Mouse (Mus musculus) hindlimb bud, embryonic 11.5 days (tissue): ENCODE measurements around the gene Lipa.

Experiments used
- DNase-seq: peaks from one replicate; pipeline ENCODE4 v3.0.0-alpha.2; 2012; ENCODE audit warnings: low read depth, low spot score; ENCODE audit errors: extremely low spot score

The Lipa gene

DNA sequence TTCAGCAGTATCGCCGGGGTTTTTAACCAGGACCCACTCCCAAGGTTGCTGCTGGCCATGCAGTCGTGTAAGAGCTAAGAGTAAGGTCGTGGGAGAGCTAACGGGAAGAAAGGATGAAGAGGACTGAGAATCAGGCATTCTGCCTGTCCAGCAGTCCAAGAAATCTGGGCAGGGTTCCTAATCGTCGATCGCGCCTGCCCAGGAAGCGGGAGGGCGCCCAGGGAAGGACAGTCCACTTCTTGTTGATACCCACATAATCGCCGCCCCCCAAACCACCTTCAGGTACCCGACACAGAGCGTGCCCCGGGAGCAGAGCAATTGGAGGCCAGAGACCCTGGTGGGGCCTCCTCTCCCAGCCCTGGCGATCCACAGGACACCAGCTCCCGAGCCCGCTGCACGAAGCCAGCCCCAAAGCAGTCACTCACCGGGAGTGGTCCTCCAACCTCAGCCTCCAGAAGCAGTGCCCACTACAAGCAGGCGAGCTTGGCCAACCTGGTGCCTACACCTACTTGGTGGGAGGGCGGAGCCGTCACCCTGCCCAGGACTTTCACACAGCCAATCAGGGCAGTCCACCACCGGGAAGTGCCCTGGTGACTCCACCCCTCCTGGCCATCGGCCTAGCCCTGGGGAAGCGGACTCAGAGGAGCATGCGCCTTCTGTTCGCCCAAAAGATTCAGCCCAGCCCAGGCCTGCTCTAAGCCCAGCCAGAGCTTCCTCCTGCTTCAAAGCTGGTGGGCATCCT, at the start of gene Lipa:
Lipa (minus strand) TSS at position 534 of the 742 bp plus-strand sequence.
- peak; percentile 69 for DNase-seq

DNA sequence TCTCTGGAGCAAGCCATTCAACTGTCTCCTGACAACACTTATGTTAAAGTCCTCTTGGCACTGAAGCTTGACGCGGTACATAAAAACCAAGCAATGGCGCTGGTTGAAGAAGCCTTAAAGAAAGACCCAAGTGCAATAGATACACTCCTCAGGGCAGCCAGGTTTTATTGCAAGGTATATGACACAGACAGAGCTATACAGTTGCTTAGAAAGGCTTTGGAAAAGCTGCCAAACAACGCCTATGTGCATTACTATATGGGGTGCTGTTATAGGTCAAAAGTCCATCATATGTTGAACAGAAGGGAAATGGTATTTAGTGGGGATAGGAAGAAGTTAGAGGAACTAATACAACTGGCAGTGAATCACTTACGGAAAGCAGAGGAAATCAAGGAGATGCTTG, 46.4 kb upstream of the Lipa start:
- DNase-seq, result no peak

DNA sequence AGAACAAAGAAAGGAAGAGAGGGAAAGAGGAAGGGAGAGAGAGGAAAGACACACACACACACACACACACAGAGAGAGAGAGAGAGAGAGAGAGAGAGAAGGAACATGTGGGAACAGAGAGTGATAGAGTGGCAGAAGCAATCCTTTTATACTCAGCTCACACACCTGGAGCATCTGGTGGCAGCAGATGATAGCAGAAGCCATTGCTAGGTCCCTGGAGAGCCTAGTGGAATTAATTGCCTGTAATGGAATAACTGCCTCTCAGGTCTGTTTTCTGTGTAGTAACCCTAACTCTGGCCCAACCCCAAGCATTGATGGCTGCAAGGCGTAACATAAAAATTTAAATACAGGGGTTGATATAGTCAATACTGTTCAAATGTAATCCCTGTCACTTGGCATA, 43.8 kb upstream of the Lipa start:
- no peak for DNase-seq

DNA sequence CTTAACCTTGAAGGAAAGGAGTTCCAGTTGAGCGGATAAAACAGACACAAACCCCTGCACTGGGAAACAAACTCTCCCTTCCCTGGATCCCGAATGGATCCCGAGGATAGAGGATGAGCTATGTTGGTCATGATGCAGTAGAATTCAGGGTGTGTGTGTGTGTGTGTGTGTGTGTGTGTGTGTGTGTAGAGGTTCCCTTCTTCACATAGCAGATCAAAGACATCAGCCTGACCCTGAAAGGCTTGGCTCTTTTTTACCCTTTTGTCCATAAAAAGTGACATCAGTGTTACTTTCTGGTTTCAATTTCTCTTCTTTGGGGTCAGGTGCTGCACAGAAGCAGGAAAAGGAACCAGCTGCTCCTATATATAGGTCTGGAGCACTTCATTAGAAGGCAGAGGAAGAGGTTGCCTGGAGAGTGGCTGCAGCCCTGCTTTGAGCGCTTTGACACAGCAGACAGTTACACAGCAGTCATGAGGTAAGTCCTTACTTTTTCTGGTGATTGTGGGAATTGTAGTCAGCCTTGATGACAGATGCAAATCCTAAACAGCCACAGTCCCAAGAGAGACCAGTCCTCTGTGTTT, 42.7 kb upstream of the Lipa start:
- no peak for DNase-seq

DNA sequence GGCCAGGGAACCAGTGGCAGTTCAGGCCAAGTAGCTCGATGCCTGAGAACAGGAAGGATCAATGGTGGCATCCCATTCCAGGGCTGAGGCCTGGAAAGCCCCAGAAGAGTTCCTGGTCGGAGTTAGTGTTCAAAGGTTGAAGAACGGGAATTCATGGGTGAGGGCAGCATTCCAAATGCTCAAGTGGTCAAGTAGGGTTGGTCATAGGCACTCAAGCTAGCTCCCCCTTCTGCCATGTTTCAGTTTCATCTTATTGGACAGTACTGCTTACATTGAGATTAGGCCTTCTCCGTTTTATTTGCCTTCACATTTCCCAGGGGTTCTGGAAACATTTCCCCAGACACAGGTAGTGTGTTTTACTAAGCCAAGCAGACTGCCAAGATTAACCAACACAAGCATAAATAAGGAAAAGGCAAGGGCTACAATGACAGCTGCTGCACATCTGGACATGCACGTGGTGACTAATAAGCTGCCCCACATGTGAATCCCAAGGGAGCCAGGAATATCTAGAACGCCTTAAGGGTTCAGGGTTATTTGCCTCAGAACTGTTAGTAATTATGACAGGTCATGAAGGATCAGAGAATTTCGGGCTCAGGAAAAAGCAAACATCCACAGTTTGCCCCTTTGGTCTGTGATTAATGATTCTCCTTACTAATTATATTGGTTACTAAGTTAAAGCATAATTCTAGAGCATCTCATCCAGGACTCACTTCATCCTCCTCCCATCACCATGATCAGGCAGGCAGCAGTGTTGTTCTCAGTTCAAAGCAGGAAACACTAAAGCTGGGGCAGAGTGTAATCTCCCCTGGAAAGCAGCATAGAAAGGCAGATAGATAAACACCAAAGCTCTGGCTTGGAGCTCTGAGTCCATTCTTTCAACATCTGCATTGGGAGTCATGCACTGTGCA, 42.0 kb upstream of the Lipa start:
- DNase-seq, result no peak

DNA sequence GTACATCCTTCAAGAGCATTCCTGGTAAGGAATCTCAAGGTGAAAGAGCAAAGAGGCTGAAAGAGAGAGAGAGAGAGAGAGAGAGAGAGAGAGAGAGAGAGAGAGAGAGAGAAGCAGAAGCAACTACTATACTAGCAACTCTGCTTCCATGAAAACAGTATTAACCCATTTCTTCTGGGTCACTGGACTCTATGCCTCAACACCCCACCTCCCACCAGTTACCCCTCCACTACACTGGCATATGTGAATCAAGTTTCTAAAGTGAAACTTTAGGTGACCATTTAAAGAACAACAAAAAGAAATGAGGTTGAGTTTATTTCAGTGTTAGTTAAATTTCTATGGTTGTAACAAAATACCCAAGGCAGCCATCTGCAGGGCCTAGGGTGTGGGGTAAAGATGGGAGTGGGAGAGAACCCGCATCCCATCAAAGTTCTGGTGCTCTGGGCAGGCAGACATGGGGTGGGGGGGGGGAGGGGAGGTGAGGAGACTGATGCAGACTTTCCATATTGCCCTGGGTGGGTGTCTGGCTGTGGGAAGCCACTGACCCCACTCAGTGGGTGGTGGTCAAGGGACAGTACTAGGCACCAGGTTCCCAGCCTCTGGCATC, 39.0 kb upstream of the Lipa start:
- no peak for DNase-seq

DNA sequence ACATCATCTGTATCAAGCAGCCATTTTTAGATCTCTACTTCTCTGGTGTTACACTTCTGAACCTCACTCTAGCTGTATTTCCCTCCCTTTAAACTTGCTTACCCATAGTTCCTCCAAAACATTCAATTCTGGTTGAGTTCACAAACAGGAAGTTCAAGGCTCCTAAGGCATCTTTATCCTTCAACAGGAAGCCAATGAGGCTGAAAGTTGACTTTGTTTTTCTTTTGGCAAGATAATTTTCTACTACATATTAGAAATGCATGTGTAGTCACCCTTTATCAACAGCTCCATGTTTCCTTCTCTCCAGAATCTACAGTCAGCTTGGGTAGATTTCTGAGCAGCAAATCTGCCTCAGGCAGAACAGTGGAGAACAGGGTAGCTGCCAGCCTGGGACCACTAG, 35.3 kb upstream of the Lipa start:
- DNase-seq, result no peak

DNA sequence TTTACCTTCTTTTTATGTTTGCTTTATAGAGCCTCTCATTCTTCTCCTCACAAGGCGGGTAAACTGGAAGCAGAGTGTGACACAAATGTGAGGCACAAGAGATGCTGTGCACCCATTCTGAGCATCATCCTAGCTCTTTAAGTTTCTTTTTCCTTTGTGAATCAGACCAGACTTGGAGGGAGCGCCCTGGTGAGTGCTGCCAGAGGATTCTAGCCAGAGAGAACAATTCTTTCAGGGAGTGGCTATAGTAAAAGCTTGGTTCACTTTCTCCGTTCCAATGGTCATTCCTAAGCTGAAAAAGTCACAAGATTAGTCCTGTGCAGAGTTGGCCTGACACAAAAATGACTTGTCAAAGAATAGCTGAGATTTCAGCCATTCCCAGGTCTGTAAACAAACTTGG, 29.3 kb upstream of the Lipa start:
- no peak for DNase-seq

DNA sequence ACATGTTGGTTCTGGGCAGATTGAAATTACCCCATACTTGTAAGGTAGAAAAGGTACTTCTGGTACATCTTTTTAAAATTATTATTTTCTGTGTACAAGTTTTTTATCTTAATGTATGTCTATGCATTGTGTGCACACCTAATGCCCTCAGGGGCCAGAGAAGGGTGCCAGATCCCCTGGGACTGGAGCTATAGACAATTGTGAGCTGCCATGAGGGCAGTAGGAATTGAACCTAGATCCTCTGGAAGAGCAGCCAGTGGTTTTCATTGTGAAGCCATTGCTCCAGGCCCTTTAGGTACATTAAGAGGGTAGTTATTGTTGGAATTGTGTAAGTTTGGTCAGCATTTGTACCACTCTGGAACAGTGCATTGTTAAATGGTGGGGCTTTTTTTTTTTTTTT, 26.8 kb upstream of the Lipa start:
- no peak for DNase-seq

DNA sequence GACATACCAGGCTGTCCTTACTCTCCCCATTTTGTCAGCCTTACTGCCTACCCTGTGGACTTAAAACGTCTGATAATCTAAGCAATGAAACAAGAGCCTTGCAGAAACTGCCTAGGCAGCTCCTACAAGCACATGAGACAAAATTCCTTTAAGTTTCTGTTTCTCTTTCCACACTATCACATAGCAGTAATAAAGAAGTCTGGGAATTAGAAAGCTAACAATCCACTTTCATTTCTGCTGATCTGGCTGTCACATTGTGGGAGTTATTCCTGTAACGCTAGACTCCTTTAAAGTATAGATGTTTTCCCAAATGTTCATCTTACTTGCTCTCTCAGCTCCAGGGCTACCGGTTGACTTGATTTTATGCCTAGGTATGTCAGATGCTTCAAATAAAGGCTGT, 26.2 kb upstream of the Lipa start:
- DNase-seq, result no peak

DNA sequence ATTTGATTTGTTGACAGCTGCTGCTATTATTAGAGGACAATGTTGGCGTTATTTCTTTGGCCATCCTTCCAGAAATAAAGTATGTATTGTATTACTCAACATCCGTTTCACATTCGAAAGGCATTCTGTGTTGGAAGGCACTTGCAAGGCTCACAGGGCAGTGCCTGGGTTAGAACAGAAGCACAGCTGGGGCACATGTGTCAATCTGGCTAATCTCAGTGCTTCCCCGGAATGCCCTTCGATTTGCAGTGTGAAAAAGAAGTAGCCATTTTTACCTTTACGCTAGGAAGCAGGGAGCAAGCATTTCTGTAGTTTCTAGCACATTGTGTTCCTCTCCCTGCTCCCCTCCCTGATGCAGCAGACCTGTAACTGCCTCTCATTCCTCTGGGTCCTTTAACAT, 25.7 kb upstream of the Lipa start:
- no peak for DNase-seq

DNA sequence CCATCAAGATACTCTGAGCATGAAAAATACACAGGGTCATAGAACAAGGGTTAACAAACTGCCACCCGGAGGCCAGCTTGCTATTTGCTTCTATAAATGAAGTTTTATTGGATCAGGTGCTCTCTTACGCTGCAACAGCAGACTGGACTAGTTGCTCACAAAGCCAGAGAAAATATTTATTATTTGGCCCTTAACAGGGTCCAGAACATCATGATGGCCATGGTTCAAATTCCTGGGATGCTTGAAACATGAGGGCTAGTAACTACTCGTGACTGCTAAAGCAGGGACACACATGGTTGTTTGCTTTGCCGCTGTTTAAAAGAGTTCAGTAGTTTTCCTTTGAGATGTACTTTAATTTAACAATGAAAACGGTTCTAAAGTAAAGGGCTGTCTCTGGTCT, 24.7 kb upstream of the Lipa start:
- no peak for DNase-seq

DNA sequence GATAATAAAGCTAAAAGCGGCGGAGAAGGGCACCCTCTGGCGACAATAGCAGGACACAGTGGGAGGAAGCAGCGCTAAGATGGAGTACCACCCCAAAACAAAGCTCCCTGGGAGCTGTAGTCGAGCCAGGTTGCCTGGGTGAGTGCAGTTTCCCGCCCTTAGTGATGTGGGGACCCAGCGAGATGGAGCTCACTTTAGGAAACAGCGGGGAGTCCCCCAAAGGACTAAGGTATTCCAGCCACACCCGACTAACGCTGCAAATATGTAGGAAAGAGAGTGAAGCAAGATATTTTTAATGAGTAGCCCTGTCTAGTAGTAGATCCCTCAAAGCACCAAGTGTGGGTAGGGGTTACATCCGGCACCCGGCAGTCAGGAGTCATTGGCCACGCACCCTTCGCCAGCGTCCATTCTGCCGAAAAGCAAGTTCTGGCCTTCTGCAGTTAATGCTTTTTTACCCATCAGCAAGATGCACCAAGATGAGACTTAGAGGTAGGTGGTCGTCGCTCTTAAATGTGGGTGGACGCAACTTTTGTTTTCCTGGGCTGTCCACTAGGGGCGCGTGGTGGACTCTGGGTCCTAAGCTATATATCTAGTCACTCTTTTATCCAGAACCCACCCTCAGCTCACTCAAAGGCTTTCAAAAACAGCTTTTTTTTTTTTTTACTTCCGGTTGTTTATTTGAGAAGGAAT, 23.4 kb upstream of the Lipa start, which contains the start of gene Ifit2:
Ifit2 (plus strand) TSS at position 161 of the 690 bp plus-strand sequence.
- DNase-seq, result no peak

DNA sequence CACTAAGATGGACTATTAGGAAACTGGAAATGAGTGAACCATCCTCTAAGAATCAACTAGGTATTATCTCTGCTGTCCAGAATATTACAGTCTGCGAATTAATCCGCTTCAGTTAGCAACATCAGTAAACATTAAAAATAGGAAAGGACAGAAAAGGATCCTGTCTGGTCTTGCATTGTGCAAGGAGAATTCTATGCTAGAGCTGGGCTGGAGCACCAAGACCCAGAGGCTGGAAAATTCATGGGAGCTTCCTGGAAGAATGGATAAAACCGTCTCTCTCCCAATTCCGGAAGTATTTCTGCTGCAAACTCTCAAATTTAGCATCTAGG, 22.9 kb upstream of the Lipa start:
- DNase-seq, result no peak

DNA sequence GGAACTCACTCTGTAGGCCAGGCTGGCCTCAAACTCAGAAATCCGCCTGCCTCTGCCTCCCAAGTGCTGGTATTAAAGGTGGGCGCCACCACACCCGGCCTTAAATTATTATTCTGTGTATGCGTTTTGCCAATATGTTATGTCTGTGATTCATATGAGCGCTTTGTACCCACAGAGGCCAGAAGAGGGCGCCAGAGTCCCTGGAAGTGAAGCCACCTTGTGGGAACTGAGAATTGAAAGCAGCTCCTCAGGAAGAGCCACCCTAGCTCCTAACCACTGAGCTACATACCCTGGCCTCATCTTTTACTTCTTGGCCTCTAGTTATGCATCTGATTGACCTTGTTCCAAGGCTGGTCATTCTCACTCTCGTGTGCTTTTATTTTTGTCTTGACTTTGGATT, 20.7 kb upstream of the Lipa start:
- no peak for DNase-seq

DNA sequence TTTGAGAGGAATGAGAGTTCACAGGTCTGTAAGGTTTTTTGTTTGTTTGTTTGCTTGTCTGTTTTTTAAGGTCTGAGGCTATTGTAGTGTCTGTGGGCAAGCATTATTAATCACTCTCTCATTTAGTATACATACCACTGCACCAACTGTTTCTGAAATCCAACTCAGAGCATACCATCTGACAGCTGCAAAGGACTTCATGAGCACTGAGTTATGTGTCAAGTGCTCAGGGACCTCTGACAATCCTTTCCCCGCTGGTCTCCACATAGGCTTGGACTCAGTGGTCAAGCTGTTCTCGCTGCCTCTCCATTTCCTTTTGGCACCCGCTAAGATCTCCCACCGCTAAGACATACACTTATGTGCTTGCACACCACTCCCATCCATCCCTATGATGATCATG, 18.9 kb upstream of the Lipa start:
- DNase-seq, result no peak

DNA sequence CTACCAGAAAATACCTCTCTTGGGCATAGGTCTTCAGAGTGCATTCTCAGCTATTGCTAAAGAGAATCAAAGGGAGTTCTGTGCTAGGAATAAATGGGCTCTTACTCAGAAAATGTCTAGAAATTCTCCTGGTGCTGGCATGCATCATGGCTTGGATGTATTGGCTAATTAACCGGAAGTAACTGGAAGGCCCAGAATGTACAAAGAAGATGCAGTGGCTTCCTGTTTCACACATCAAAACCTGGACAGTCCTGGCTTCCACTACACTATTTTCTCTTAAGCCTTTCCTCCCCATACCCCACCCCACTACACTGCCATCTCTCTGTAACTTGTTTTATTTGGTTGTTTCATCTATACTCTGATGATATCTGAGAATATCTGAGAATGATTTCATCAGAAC, 12.1 kb upstream of the Lipa start:
- no peak for DNase-seq

DNA sequence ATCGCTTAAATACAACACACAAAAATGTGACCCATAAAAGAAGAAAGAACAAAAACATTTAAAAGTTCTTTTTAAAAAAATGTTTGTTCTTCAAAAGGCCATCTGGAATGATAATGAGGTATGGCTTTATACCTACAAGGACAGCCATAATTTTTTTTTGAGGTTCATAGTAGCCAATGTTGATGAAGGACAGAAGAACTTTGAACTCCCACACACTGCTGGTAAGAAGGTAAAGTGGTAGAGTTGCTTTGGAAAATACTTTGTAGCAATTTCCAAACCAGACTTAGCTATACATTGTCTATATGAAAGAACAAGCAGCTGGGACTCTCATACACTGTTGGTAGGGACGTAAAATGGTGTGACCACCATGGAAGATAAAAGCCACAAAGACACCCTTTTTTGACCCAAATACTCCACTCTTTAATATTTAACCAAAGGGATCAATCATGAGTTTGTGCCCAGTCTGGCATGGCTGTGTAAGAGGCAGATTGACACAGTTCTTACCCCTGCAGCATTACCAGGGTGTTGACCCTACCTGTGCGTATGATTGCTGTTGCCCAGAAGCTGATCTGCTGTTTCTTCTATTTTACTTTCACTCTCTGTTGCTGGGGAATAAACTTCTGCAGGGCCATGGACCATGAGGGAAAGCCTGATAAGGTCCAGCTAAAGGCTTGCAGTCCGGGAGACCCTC, 4.9 kb upstream of the Lipa start:
- no peak for DNase-seq

DNA sequence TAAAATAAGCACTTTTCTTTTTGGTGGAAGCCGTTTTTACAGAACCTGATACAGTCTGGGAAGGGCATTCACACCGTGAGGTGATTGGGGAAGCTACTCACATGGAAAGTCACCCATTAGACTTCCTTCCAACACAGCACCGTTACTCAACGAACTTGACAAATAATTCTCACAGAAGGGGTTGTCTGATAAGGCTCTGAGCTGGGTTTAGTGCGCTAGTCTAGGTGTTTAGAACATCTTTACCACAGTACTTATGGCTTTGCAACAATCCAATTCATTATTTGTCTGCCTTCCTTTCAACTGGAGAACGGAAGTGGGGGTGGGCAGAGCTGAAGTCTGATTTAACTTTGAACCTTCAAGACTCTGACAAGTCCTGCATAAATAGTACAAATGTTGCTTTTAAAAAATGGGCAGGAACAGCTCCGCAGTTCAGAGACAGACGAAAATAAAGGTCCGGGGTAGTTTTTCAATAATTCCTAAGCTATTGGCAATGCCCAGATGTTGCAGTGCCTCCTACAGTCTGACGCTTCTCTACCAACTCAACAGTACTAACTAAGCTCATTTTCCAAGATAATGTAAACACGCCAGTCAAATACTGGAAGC, 852 bp downstream of the Lipa start:
- no peak for DNase-seq

DNA sequence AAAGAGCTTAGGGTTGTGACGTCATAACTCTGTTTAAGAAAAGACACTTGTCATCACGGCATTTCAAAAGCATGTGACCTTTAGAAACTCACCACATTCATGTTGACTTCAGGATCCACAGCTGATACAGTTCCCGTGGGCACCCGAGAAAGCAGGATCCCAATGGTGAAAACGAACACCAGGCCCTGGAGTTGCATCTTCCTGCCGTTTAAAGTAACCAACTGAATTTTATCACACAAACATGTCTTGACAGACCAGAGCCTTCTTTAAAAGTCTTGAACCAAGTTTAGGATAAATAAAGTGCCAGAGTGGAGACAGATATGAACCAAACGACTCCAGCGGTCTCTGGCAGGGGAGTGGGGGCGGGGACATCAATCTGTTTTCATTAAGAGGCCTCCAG, 2.6 kb downstream of the Lipa start:
- DNase-seq, result no peak
